Mouse (Mus musculus) C2C12 (cell line): ENCODE results near the gene Ttll13. TPM values are rescaled to one million over a fixed set of nuclear protein-coding genes. Genes with fewer than 3 reads are reported as not detected.

ENCODE experiments used
- H3K27me3 ChIP-seq: one replicate; pipeline ENCODE4 v1.6.1; 2011; ENCODE audit not compliant: control insufficient read depth, insufficient read depth, insufficient read length
- H3K36me3 ChIP-seq: one replicate; pipeline ENCODE4 v1.6.1; 2011; ENCODE audit not compliant: control insufficient read depth, insufficient read depth
- H3K4me3 ChIP-seq: one replicate; pipeline ENCODE4 v1.5.1; 2011; ENCODE audit warnings: mild to moderate bottlenecking, control low read depth; ENCODE audit not compliant: poor library complexity, insufficient read depth, severe bottlenecking
- H3K79me2 ChIP-seq: one replicate; pipeline ENCODE4 v1.6.1; 2011; ENCODE audit not compliant: control insufficient read depth, insufficient read depth
- H3K79me3 ChIP-seq: one replicate; pipeline ENCODE4 v1.6.1; 2011; ENCODE audit warnings: low read depth, control low read depth
- H3ac ChIP-seq: one replicate; pipeline ENCODE3; 2011; ENCODE audit warnings: low read depth; ENCODE audit not compliant: control insufficient read depth, insufficient read length
- CEBPB ChIP-seq: IDR thresholded peaks from one replicate; pipeline ENCODE4 v1.6.1; 2011; ENCODE audit warnings: low read depth, mild to moderate bottlenecking, control low read depth, moderate library complexity
- CTCF ChIP-seq: IDR thresholded peaks from one replicate; pipeline ENCODE4 v1.5.1; 2011; ENCODE audit not compliant: control insufficient read depth, insufficient read depth, insufficient read length
- FOSL1 ChIP-seq: IDR thresholded peaks from one replicate; pipeline ENCODE4 v1.8.0; 2011; ENCODE audit warnings: mild to moderate bottlenecking, low read length; ENCODE audit not compliant: poor library complexity, insufficient read depth, severe bottlenecking
- MAX ChIP-seq: IDR thresholded peaks from one replicate; pipeline ENCODE4 v1.6.1; 2011; ENCODE audit warnings: mild to moderate bottlenecking, control low read depth
- MYOD1 ChIP-seq: IDR thresholded peaks from one replicate; pipeline ENCODE4 v1.6.1; 2011; ENCODE audit warnings: low read depth; ENCODE audit not compliant: control insufficient read depth, insufficient read length
- MYOG ChIP-seq: IDR thresholded peaks from one replicate; pipeline ENCODE4 v1.6.1; 2011; ENCODE audit not compliant: control insufficient read depth, insufficient read length; ENCODE audit errors: extremely low read depth
- USF1 ChIP-seq: IDR thresholded peaks from one replicate; pipeline ENCODE4 v1.6.1; 2011; ENCODE audit warnings: low read depth, mild to moderate bottlenecking, control low read depth, moderate library complexity
- polyA plus RNA-seq: library from polyadenylated mRNA; unstranded; fragments of >200 nt; fragmentation: generic; extraction: Trizol; gene quantifications from one replicate; pipeline ENCODE4 v1.2.1, GENCODE M21; 2012; ENCODE audit warnings: missing spikeins

Gene Ttll13
- polyA plus RNA-seq, 1 experiment: not detected

DNA sequence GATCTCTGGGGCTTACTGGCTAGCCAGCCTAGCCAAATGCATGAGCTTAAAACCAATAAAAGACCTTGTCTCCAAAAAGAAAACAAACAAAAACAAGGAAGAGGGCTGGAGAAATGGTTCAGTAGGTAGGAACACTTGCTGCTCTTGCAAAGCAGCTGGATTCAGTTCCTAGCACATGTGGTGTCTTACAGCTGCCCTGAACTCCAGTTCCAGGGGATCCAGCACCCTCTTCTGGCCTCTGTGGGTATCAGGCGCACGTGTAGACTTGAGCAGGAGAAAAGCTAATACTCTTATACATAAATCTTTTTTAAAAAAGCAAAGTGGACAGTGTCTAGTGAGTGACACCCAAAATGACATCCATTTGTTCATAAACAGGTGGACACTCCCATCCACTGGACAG, 55.3 kb downstream of the Ttll13 start:
- Histone ChIP-seq H3ac (no peak overlapping the region), H3K79me2 (peaks cover 71% of the 10 kb centered on the region), H3K4me3 (no peak overlapping the region), H3K36me3 (peaks cover 62% of the 10 kb centered on the region), H3K79me3 (peaks cover 39% of the 10 kb centered on the region), H3K27me3 (no peaks in the 10 kb centered on the region)
- no peak for TF ChIP-seq CEBPB
- TF ChIP-seq USF1: no peak
- TF ChIP-seq MYOG: no peak
- no peak for TF ChIP-seq MAX

DNA sequence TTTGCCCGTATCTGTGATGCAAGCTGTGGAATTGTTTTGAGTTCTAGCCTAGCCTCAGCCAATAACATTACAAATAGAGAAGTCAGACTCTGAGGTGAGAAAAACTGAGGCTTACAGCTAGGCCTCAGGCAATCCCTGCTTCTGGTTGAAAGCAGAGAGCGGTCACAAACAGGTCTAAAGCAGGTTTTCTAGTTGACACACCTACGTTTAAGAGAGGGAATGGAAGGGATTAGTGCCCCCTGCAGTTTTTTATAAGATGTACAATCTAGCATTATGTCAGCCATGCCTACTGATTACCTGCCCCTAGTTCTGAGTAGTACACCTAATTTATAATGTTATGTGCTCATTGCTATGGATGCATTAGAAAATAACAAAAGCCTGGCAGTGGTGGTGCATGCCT, 61.6 kb downstream of the Ttll13 start:
- Histone ChIP-seq H3ac (no peak overlapping the region), H3K4me3 (no peak overlapping the region), H3K27me3 (no peaks in the 10 kb centered on the region), H3K79me2 (peaks cover 8% of the 10 kb centered on the region), H3K36me3 (peaks cover 94% of the 10 kb centered on the region), H3K79me3 (peaks cover 6% of the 10 kb centered on the region)
- TF ChIP-seq MYOD1: no peak
- no peak for TF ChIP-seq MAX
- no peak for TF ChIP-seq USF1
- no peak for TF ChIP-seq MYOG
- TF ChIP-seq CEBPB: no peak
- TF ChIP-seq CTCF: no peak
- TF ChIP-seq FOSL1: no peak

Other genes with a start within 250 kb of the Ttll13 start
- gene Zfp710, start 221.6 kb upstream of the Ttll13 start, polyA plus RNA-seq: 5.3 TPM
- 244 TPM for gene Idh2, start 131.0 kb upstream of the Ttll13 start, polyA plus RNA-seq
- gene Sema4b, start 59.5 kb upstream of the Ttll13 start, polyA plus RNA-seq: 19.8 TPM
- 131 TPM for gene Cib1, start 13.6 kb upstream of the Ttll13 start, polyA plus RNA-seq
- gene Gdpgp1, start 13.5 kb upstream of the Ttll13 start, polyA plus RNA-seq: 1.2 TPM
- gene Ngrn, start 14.8 kb downstream of the Ttll13 start, polyA plus RNA-seq: 31.1 TPM
- gene Vps33b, start 23.3 kb downstream of the Ttll13 start, polyA plus RNA-seq: 6.6 TPM
- gene Prc1, start 48.1 kb downstream of the Ttll13 start, polyA plus RNA-seq: 55.1 TPM
- 7.0 TPM for gene Rccd1, start 78.1 kb downstream of the Ttll13 start, polyA plus RNA-seq
- 46.9 TPM for gene Unc45a, start 94.6 kb downstream of the Ttll13 start, polyA plus RNA-seq
- 55.9 TPM for gene Hddc3, start 96.7 kb downstream of the Ttll13 start, polyA plus RNA-seq
- gene Man2a2, start 125.0 kb downstream of the Ttll13 start, polyA plus RNA-seq: 21.5 TPM
- 0.82 TPM for gene Fes, start 141.6 kb downstream of the Ttll13 start, polyA plus RNA-seq
- gene Furin, start 159.1 kb downstream of the Ttll13 start, polyA plus RNA-seq: 63.6 TPM